Mouse (Mus musculus) neural tube, embryonic 11.5 days (tissue): ENCODE measurements at regions not wholly inside any gene's neighbourhood (a gene's known extent, or its start where the extent isn't known, plus 50 kb on each side); places are given as distances from the start of the nearest gene placed in this dataset.

ENCODE experiments used
- ATAC-seq: fragments of 200-750 bp; cut with Nextera tagmentation; 2 replicates; pipeline ENCODE4 v1.8.0; 2017; ENCODE audit warnings: moderate number of reproducible peaks, mild to moderate bottlenecking, moderate TSS enrichment, moderate library complexity; ENCODE audit not compliant: insufficient read depth, low FRiP score, low TSS enrichment
- DNase-seq: peaks from one replicate; pipeline ENCODE4 v3.0.0-alpha.2; 2015; ENCODE audit warnings: low spot score
- H3K27ac ChIP-seq: fragments of 300-500 bp; sonication (generic); 2 replicates; pipeline ENCODE4 v1.5.1; 2014; ENCODE audit warnings: low read depth, mild to moderate bottlenecking, low read length
- H3K27me3 ChIP-seq: fragments of 300-500 bp; sonication (generic); 2 replicates; pipeline ENCODE4 v1.6.1; 2014; ENCODE audit warnings: mild to moderate bottlenecking, low read length, mixed read lengths; ENCODE audit not compliant: control insufficient read depth, insufficient read depth
- H3K36me3 ChIP-seq: fragments of 300-500 bp; sonication (generic); 2 replicates; pipeline ENCODE4 v1.6.1; 2014; ENCODE audit warnings: mild to moderate bottlenecking, low read length, moderate library complexity, mixed read lengths; ENCODE audit not compliant: control insufficient read depth, insufficient read depth
- H3K4me1 ChIP-seq: fragments of 300-500 bp; sonication (generic); 2 replicates; pipeline ENCODE4 v1.6.1; 2014; ENCODE audit warnings: low read length, mixed read lengths; ENCODE audit not compliant: control insufficient read depth, insufficient read depth
- H3K4me2 ChIP-seq: fragments of 300-500 bp; sonication (generic); 2 replicates; pipeline ENCODE4 v1.6.1; 2014; ENCODE audit warnings: low read depth, mild to moderate bottlenecking, moderate library complexity
- H3K4me3 ChIP-seq: fragments of 300-500 bp; sonication (generic); 2 replicates; pipeline ENCODE4 v1.5.1; 2014; ENCODE audit warnings: low read depth, low read length
- H3K9ac ChIP-seq: fragments of 300-500 bp; sonication (generic); 2 replicates; pipeline ENCODE4 v1.6.1; 2014; ENCODE audit warnings: mild to moderate bottlenecking, low read length
- H3K9me3 ChIP-seq: fragments of 300-500 bp; sonication (generic); 2 replicates; pipeline ENCODE4 v1.6.1; 2016; ENCODE audit warnings: low read length; ENCODE audit not compliant: control insufficient read depth
- WGBS: fragments of 180-500 bp; shearing (Covaris S2); extraction: QIAGEN DNeasy Blood & Tissue Kit; methylation state at CpG from one replicate; pipeline ENCODE4 v1.1.7; 2014; 5-methylcytosine and 5-hydroxymethylcytosine counted together

DNA sequence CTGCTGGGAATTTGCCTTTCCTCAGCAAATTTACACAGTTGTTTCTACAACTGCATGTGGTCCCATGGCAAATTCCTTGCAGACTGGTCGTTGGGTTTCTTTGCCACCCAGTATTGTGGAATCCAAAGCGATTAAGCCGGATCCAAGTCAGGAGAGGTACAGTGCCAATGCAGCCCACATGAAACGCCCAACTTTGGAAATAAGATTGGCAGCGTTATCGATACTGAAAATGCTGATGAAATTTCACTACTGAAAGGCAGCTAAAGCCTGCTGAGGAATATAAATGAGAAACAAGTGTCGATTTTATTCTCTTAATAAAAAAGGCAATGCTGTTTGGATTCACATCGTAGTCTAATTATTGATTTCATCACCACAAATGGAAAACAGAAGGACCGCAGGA lies 281.1 kb upstream of the Mmadhc start:
- no peak for DNase-seq
- H3K4me1 ChIP-seq, result no peaks in the 10 kb centered on the region
- H3K4me3 ChIP-seq, result no peak overlapping the region
- no peaks in the 10 kb centered on the region for H3K27me3 ChIP-seq
- no peaks in the 10 kb centered on the region for H3K36me3 ChIP-seq
- no peak overlapping the region for H3K27ac ChIP-seq
- no peak overlapping the region for H3K4me2 ChIP-seq
- no peak for ATAC-seq
- H3K9me3 ChIP-seq, result no peaks in the 10 kb centered on the region
- no peak overlapping the region for H3K9ac ChIP-seq
- 91% methylated on average over 9 of the region's 9 CpGs for WGBS

- ATAC-seq, result no peak
- Histone ChIP-seq H3K27me3 (no peaks in the 10 kb centered on the region), H3K9ac (no peak overlapping the region), H3K4me2 (no peak overlapping the region), H3K9me3 (no peaks in the 10 kb centered on the region), H3K36me3 (no peaks in the 10 kb centered on the region), H3K27ac (no peak overlapping the region), H3K4me3 (no peak overlapping the region), H3K4me1 (no peaks in the 10 kb centered on the region)
- no peak for DNase-seq
- 72% methylated on average over 3 of the region's 3 CpGs for WGBS
These were observed 276.9 kb upstream of the Mmadhc start for GRCm38 (mm10) chr2:50573455-50573854.

DNA sequence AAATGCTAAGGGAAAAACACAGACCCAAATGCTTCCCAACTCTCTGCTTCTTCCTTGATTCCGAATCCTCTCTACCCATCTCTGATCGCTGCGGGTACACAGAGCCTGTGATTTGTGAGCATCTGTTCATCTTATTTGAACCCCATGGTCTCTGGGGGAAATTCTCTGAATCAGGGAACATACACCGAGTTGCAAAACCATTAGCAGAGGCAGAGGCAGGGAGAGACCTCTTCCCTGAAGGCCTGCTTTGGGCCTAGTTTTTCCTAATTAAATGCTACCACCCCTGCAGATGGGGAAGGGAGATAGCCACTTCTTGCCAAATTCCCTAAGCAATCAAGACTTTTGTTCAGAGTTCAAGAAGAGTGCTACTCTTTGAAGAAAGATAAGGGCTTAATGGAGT lies 274.4 kb upstream of the Mmadhc start:
- Histone ChIP-seq H3K4me1 (no peaks in the 10 kb centered on the region), H3K9ac (no peak overlapping the region), H3K4me3 (no peak overlapping the region), H3K9me3 (no peaks in the 10 kb centered on the region), H3K36me3 (no peaks in the 10 kb centered on the region), H3K4me2 (no peak overlapping the region), H3K27ac (no peak overlapping the region), H3K27me3 (no peaks in the 10 kb centered on the region)
- DNase-seq (no peak), ATAC-seq (no peak)
- 69% methylated on average over 4 of the region's 4 CpGs for WGBS

DNA sequence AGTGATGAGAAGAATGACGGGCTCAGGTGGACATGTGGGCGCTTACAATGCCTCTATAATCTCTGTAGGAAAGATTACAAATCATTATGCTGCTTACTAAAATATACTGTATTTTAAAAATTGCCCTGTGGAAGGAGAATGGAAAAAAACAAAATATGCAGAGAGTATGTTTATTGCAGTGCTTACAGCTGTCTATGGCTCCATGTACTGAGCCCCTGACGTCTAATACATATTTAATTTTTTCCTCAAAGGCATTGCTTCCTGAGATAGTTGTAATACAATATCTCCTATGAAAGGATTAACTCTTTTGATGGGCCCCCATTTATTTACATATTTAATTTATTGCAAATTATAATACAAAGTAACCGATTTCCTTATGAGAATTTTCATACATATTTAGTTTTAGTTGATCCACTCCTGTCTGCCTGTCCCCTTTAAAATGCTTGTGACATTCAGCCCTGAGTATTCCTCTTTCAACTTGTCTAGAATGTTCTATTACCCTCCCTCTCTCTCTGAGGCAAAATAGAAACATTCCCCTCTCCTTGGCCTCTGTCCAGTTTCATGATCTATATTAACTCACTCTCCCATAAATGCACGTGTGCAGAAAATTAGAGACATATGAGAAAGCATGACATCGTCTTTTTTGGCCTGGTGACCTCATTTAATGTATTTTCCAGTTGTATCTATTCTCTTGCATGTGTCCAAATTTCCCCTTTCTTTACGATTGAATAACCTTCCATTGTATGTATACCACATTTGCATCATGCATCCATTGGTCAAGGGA lies 273.1 kb upstream of the Mmadhc start:
- Histone ChIP-seq H3K4me1 (no peaks in the 10 kb centered on the region), H3K9me3 (no peaks in the 10 kb centered on the region), H3K27ac (no peak overlapping the region), H3K27me3 (no peaks in the 10 kb centered on the region), H3K36me3 (no peaks in the 10 kb centered on the region), H3K4me3 (no peak overlapping the region), H3K9ac (no peak overlapping the region), H3K4me2 (no peak overlapping the region)
- 81% methylated on average over 7 of the region's 7 CpGs for WGBS
- no peak for DNase-seq
- ATAC-seq, result no peak

- Histone ChIP-seq H3K27me3 (no peaks in the 10 kb centered on the region), H3K9ac (no peak overlapping the region), H3K4me2 (no peak overlapping the region), H3K36me3 (no peaks in the 10 kb centered on the region), H3K9me3 (no peaks in the 10 kb centered on the region), H3K4me3 (no peak overlapping the region), H3K4me1 (no peaks in the 10 kb centered on the region), H3K27ac (no peak overlapping the region)
- no peak for DNase-seq
- 64% methylated on average over 8 of the region's 8 CpGs for WGBS
- 0 out of 2 replicates have a peak, but pooled peaks have one; percentile 65 for ATAC-seq
These were observed 272.3 kb upstream of the Mmadhc start for GRCm38 (mm10) chr2:50568777-50569501.

- no peak for DNase-seq
- H3K36me3 ChIP-seq, result no peaks in the 10 kb centered on the region
These were observed 270.9 kb upstream of the Mmadhc start for GRCm38 (mm10) chr2:50567542-50567941.

GRCm38 (mm10) chr2:50554031-50554430 lies 257.4 kb upstream of the Mmadhc start:
- Histone ChIP-seq H3K9me3 (no peaks in the 10 kb centered on the region), H3K4me1 (peaks cover 5% of the 10 kb centered on the region; the same call in 1 of the 2 replicates), H3K27ac (no peak overlapping the region), H3K9ac (no peak overlapping the region), H3K4me3 (no peak overlapping the region), H3K27me3 (no peaks in the 10 kb centered on the region), H3K36me3 (no peaks in the 10 kb centered on the region), H3K4me2 (no peak overlapping the region)
- DNase-seq (no peak), ATAC-seq (no peak)

More at GRCm38 (mm10) chr2:50567542-50567941, 270.9 kb upstream of the Mmadhc start:
- no peaks in the 10 kb centered on the region for H3K4me1 ChIP-seq
- H3K4me3 ChIP-seq, result no peak overlapping the region
- WGBS, result 86% methylated on average over 1 of the region's 1 CpGs
- H3K27ac ChIP-seq, result no peak overlapping the region
- no peaks in the 10 kb centered on the region for H3K27me3 ChIP-seq
- no peak overlapping the region for H3K9ac ChIP-seq
- no peak overlapping the region for H3K4me2 ChIP-seq
- ATAC-seq, result no peak
- H3K9me3 ChIP-seq, result no peaks in the 10 kb centered on the region

GRCm38 (mm10) chr2:50552437-50552836 lies 255.8 kb upstream of the Mmadhc start:
- H3K4me3 ChIP-seq, result no peak overlapping the region
- H3K9me3 ChIP-seq, result no peaks in the 10 kb centered on the region
- H3K27me3 ChIP-seq, result no peaks in the 10 kb centered on the region
- no peak for DNase-seq
- 94% methylated on average over 2 of the region's 2 CpGs for WGBS
- no peak overlapping the region for H3K9ac ChIP-seq
- peaks cover 5% of the 10 kb centered on the region; the same call in 1 of the 2 replicates for H3K4me1 ChIP-seq
- no peak overlapping the region for H3K4me2 ChIP-seq
- no peaks in the 10 kb centered on the region for H3K36me3 ChIP-seq
- H3K27ac ChIP-seq, result no peak overlapping the region
- ATAC-seq, result no peak

GRCm38 (mm10) chr2:50549871-50550270 lies 253.3 kb upstream of the Mmadhc start:
- ATAC-seq, result no peak
- 75% methylated on average over 8 of the region's 8 CpGs for WGBS

More at GRCm38 (mm10) chr2:50549871-50550270, 253.3 kb upstream of the Mmadhc start:
- Histone ChIP-seq H3K4me2 (no peak overlapping the region), H3K4me1 (peaks cover 5% of the 10 kb centered on the region; the same call in 1 of the 2 replicates), H3K27ac (no peak overlapping the region), H3K9ac (no peak overlapping the region), H3K36me3 (no peaks in the 10 kb centered on the region), H3K4me3 (no peak overlapping the region), H3K27me3 (no peaks in the 10 kb centered on the region), H3K9me3 (no peaks in the 10 kb centered on the region)
- no peak for DNase-seq
